Mouse (Mus musculus) megakaryocyte progenitor cell, adult 5-6 weeks (primary cell): ENCODE data around the gene Arpc2. TPM values are rescaled to one million over a fixed set of nuclear protein-coding genes. Genes with fewer than 3 reads are reported as not detected.
A peak's percentile ranks its signal among the peaks of the same experiment; 100 is the strongest.

Source experiments
- ATAC-seq: replicated peaks from 2 replicates; pipeline ENCODE4 v1.8.0; 2016; ENCODE audit warnings: mild to moderate bottlenecking, moderate TSS enrichment, inconsistent platforms; ENCODE audit not compliant: poor library complexity
- total RNA-seq, 2 experiments: library from RNA; stranded (forward) in 1 of 2; stranded (reverse) in 1 of 2; fragments of 157-497, 149-512 nt in 1 of 2; fragments of 200-1000 nt in 1 of 2; gene quantifications; 2 replicates each; pipeline versions ENCODE4 v1.2.3 to v1.2.4; 2015 to 2017

The Arpc2 gene
- total RNA-seq, 2 experiments from 2014 or later, result 435 to 802 TPM

- peak; percentile 18 for ATAC-seq
Observed at GRCm38 (mm10) chr1:74238136-74238535, 2.3 kb downstream of the Arpc2 start.

- peak; percentile 5 for ATAC-seq
Observed at GRCm38 (mm10) chr1:74239162-74239561, 3.3 kb downstream of the Arpc2 start.

DNA sequence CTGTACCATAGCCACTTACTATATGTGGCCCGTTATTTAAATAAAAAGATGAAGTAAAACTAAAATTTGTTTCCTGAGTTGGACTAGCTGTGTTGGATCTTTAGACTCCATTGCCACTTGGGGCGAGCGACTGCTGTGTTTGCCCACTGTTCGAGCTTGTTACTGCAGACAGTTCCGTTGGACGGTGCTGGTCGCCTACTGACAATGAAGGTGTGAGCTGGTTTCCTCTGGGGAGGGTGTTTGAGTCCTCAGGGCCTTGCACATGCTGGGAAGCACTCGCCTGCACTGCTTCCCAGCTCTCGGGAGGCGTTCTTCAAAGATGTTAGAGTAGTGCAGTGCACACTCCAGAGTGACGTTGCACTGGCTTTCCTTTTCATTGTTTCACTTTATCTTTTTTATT, 3.7 kb downstream of the Arpc2 start:
- ATAC-seq, result peak; percentile 5; the same call in 1 of the 2 replicates

DNA sequence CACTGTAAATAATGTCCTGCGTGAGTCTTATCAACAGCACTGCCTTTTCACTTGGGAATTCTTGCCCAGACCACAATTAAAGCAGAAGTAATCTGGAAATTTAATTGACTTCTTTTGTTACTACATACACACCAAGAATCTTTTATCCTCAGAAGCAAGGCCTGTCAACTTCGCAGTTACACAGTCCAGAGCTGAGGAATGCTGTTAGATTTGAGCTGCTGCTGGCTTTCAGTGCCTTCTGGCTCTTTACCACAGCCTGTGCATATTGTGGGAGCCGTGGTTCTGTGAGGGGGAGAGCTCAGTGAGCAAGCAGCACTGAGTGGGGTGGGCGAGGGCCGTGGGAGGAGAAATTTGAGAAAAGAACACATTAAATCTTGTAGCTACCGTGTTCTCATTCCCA, 4.4 kb downstream of the Arpc2 start:
- no peak for ATAC-seq

DNA sequence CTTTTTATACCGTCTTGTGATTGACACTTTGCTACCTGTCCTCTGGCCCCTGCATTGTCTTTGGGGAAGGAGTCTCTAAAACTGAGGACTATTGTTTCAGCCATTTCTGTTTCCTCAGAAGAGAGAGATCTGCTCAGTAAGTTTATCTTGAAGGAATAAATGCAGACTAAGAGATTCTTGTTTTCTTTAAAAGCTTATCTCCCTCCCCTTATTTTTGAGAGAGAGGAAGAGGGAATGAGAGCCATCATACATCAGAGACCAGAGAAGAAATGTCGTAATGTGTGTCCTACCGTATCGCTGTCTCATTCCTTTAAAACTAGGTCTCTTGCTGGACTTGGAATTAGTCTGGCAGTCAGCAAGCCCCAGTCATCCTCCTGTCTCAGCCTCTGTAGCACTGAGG, 4.9 kb downstream of the Arpc2 start:
- no peak for ATAC-seq

DNA sequence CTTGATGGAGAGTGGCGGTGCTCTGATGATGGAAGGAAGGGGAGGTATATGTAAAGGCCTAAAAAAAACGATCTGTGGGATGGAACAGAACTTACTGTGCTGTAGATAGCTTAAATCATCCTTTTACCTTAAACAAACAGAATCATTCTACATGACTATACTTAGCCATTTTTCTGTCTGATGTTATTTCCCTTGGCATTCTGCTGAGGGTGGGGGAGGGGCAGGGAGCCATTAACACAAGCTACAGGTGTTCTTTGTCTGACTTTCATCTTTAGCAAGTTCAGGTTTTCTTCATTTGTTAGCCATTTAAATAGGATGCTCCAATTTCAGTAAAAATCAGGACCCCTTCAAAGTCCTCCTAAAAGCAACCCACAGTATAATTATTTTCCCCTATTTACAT, 9.6 kb downstream of the Arpc2 start:
- no peak for ATAC-seq

DNA sequence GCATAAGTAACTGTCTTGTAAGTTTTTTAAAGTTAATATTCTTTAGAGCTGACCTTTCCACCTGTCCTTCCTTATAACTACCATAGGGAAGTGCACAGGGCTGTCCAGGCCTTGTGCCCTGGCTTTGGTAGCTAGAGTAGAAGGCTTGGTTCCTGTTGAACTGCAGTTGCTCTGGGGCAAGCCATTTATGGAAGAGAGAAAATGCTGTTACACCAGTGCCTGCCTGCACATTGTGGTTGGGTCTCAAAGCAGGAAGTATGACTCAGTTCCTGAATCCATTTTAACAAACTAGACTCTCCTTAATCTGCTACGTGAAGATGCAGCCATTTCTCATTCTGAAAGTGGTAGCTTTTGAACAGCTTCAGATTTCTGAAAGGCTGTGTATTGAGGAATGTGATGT, 12.9 kb downstream of the Arpc2 start:
- ATAC-seq, result peak; percentile 97

DNA sequence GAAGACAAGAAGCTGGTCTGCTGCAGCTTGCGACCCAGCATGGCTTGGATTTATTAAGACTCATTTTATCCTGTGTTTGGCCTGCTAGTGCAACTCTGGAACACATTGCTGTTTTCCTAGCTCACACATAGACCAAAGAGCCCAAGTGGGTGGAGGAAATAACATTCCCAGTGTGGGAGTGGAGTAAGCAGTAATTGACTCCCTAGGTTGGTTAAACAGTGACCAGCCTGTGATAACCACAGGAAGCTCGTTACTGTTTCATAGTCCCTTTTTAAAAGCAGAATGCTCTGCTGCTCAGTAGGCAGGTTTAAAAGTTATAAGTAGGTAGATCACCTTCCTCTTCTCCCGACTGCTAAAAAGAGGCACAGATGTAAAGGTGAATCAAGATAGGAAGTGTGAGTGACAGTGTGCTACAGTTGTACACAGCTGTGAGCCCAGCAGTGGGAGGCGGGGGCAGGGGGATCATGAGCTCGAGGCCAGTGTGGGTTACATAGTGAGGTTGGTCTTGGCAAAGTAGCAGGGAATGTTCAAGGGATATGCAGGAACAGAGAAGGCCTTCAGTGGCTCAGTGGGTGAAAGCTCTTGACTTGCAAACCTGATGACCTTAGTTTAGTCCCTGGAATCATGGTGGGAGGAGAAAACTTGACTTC, 13.6 kb downstream of the Arpc2 start:
- ATAC-seq, result no peak

GRCm38 (mm10) chr1:74250096-74250495, 14.2 kb downstream of the Arpc2 start:
- peak; percentile 35; the same call in 1 of the 2 replicates for ATAC-seq

- ATAC-seq, result no peak
Observed at GRCm38 (mm10) chr1:74255704-74256345, 19.9 kb downstream of the Arpc2 start.

DNA sequence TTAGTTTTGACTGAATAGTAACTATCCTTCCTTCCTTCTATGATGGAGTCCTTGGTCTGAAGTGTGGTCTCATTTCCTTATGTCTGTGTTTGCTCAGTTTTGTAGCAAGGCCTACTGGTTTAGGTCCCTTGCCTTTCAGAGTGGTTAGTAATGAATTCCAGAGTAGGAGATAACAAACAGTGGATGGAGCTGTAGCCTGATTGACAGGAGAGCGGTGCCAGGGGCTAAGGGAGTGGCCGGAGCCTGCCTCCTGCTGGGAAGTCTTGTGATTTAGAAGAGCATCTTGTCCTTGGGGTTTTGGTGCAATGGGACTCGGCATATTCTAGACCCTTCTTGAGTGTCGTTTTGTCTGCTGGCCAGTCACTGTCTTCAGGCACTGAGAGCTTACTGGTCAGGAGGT, 20.9 kb downstream of the Arpc2 start:
- no peak for ATAC-seq

GRCm38 (mm10) chr1:74262510-74262909, 26.6 kb downstream of the Arpc2 start:
- no peak for ATAC-seq

DNA sequence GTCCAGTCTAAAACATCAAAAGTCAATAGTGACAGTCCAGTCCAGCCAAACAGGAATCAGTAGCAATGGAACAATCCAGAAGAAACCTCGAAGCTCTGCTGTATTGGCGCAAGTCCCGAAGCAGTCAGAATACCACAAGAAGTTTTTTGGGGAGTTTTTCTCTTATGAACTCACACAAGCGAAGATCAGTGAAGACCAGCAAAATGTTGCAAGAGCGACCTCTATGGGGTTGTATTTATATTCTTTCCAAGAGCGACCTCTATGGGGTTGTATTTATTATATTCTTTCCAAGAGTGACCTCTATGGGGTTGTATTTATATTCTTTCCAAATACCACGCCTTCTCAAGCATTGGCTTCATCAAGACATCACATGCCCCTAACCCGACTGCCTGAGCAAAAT, 32.9 kb downstream of the Arpc2 start:
- peak; percentile 37; the same call in 1 of the 2 replicates for ATAC-seq

DNA sequence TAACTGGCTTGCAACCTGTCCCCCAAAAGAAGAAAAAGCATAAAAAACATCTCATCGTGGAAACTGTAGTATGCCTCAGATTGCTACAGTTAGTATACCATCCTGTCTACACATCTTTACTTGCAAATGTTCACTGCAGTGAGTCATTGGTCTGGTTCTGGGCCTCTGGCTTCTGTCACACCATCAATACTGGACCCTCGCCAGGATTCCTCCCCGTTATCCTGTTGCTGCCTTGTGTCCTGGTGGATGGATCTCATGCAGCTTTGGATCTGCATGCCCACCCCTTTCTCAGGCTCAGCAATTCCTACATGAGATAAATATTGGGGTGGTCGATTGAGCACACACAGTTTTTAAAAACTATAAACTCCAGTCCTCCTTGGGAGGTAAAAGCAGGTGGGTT, 35.8 kb downstream of the Arpc2 start:
- ATAC-seq, result no peak

DNA sequence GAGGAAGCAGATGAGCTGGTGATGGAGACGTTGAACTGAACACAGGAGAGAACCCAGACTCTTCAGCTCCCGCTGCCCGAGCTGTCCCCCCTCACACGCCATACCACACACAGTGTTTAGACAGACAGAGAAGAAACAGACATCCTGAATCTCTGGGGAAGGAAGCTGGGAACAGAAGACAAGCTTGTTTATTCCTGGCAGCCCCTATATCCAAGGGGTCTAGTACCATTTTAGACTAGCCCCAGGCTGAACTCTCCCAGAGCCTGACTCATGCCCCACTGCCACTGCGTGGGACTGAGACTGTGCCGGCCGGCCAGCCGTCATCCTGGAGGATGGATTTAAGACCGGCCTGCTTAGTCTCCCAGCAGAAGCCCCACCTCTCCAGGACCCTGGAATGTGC, 39.1 kb downstream of the Arpc2 start:
- no peak for ATAC-seq

DNA sequence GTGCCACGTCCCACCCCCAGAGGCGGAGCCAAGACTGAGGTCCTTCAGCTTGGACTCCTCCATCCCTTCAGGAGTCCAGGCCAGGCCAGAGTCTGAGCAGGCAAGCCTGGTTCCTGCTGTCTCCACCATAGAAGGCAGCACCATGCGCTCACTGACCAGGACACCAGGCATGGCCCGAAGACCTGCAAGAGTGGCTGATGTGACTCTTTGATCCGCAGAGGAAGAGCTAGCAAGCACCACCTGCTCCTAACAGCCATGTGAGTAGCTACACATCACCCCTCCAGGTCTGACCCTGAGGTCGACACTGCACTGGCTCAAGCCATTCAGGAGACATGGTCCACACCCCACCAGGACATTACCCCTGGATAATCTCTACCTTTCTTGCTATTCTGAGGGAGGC, 41.2 kb downstream of the Arpc2 start:
- no peak for ATAC-seq

DNA sequence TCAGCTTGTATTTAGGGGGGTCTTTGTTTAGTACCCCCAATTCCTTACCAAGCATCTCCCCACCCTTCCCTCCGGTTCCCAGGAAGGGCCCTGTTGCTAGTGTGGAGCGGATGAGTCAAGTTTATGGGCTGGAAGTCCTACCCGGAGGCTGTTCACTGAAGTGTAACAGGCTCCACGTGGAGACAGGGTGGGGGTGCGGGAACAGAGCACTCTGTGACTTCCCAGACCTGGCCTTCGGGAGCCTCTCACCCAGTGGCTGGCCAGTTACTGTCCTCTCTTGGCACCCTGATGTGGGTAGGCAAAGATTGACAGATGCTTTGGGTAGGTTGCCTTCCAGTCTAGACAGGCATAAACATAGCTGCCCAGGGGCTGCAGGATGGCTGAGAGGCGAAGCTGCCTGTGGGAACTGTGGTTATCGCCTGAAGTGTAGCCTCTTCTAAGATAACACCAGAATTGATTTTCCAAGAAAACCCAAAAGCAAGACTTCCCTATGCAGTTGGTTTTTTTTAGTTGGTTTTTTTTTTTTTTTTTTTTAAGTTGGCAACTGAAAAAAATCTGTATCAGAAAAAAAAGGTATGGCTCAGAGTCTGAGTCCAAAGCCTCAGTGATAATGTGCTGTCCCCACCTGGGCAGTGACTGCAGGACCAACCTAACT, 42.1 kb downstream of the Arpc2 start:
- no peak for ATAC-seq

GRCm38 (mm10) chr1:74278538-74278937, 42.7 kb downstream of the Arpc2 start, which contains the start of gene Gpbar1:
Gpbar1 (plus strand) TSS chr1:74278550.
- no peak for ATAC-seq

GRCm38 (mm10) chr1:74278988-74279387, 43.1 kb downstream of the Arpc2 start:
- ATAC-seq, result no peak

DNA sequence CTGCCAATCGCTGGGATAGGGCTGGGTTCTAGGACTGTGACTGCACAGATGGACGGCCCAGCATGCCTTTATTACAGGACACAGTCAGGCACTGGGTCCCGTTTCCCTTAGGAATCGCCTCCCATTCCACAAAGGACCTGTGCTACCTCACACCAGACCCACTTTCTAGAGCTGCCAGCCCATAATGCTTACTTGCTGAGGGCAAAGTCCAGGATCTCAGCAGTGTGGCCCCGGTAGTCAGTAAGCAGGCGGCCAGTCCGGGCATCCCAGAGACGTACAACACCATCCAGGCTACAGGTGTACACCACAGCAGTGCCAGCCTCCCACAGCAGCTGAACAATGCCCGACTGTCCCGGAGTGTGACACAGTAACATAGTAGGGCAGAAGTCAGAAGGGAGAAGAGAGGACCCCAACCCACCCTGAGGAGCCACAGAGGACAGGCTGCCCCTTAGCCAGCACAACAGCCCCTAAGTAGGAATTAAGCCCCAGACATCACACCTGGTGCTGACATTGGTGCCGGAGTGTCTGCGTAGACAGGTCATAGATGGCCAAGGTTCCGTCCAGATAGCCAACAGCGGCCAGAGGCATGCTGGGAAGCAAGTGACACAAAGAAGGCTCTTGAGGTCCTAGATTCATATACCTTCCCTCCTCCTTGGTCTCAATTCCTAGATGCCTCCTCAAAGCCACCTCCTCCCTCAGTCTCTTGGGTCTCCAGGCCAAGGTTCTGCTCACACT, 44.9 kb downstream of the Arpc2 start:
- no peak for ATAC-seq

DNA sequence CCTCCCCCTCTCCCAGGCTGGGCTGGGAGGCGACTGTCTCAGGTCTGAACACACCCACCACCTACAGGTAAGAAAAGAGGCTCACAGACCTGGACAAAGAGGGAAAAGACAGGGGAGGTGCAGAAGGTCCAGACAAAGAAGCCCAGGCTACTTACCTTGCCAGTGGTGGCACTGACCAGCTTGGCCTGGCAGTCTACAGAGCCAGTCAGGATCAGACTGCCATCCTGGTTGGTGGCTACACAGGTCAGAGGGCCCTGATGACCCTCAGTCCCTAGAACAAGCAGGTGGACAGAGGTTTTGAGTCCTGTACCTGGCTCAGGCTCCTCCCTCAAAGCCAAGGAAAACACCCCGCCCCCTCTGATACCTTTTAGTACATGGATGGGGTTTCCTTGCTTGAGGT, 45.5 kb downstream of the Arpc2 start:
- ATAC-seq, result no peak

- no peak for ATAC-seq
Observed at GRCm38 (mm10) chr1:74281886-74282285, 46.0 kb downstream of the Arpc2 start.
